Mouse (Mus musculus): ENCODE measurements around the gene Wipf2. TPM values are rescaled to one million over a fixed set of nuclear protein-coding genes. Genes with fewer than 3 reads are reported as not detected.
"Not testable (repeated sequence)": the region's sequence is repeated elsewhere in the genome, so short reads cannot be mapped to it uniquely, and the experiment has no call there.

Gene Wipf2
- total and polyA plus RNA-seq, 3 experiments, result 4.0 to 9.6 (median 9.1) TPM

- WGBS, result 33% methylated on average over 15 of the region's 15 CpGs
- H3K4me1 ChIP-seq (ENCODE audit: control insufficient read depth, insufficient read depth, low read length), result peaks cover 24% of the 10 kb centered on the region
- H3K27me3 ChIP-seq (ENCODE audit: control insufficient read depth, insufficient read depth, low read length); H3K4me3 ChIP-seq; H3K27ac ChIP-seq; H3K79me2 ChIP-seq (replicated peaks; ENCODE audit: control insufficient read depth, insufficient read depth, low read length); H3K9ac ChIP-seq (ENCODE audit: low read depth, low read length); H3K36me3 ChIP-seq (ENCODE audit: control insufficient read depth, insufficient read depth, low read length): not testable (repeated sequence)
- TF ChIP-seq CTCF (IDR thresholded peaks at IDR 0.05) (peak; percentile 41; the same call in 1 of the 2 replicates), EP300 (IDR thresholded peaks at IDR 0.05; ENCODE audit: insufficient read depth, low read depth, low read length) (0 out of 2 replicates have a peak, but pooled peaks have one; percentile 19)
- intact Hi-C loops (cut with DNase I), result loop anchor here (1.0 to 5.0 kb wide), 3 partner anchors 50 to 200 kb away; partner anchors contain the start of gene Igfbp4
- DNase-seq, result peak; percentile 49 to 56
Observed at GRCm38 (mm10) chr11:98921813-98922212, 58.4 kb downstream of the Wipf2 start.

- H3K27me3 ChIP-seq (ENCODE audit: control insufficient read depth, insufficient read depth, low read length); H3K4me3 ChIP-seq; H3K36me3 ChIP-seq (ENCODE audit: control insufficient read depth, insufficient read depth, low read length); H3K27ac ChIP-seq; H3K79me2 ChIP-seq (replicated peaks; ENCODE audit: control insufficient read depth, insufficient read depth, low read length); H3K9ac ChIP-seq (ENCODE audit: low read depth, low read length): not testable (repeated sequence)
- peaks cover 23% of the 10 kb centered on the region for H3K4me1 ChIP-seq (ENCODE audit: control insufficient read depth, insufficient read depth, low read length)
- peak; percentile 73 for TF ChIP-seq EP300 (IDR thresholded peaks at IDR 0.05; ENCODE audit: insufficient read depth, low read depth, low read length)
- peak; percentile 73 for TF ChIP-seq CTCF (IDR thresholded peaks at IDR 0.05)
- 34% methylated on average over 10 of the region's 10 CpGs for WGBS
- intact Hi-C loops (cut with DNase I), result loop anchor here (1.0 to 5.0 kb wide), 3 partner anchors 50 to 200 kb away; partner anchors contain the start of gene Igfbp4
- DNase-seq, result peak; percentile 63 to 80
Observed at GRCm38 (mm10) chr11:98922307-98922706, 58.9 kb downstream of the Wipf2 start.

GRCm38 (mm10) chr11:98922851-98923711, 59.6 kb downstream of the Wipf2 start:
- intact Hi-C loops (cut with DNase I), result loop anchor here (1.0 to 5.0 kb wide), 3 partner anchors 49 to 199 kb away; partner anchors contain the start of gene Igfbp4
- H3K4me3 ChIP-seq; H3K27me3 ChIP-seq (ENCODE audit: control insufficient read depth, insufficient read depth, low read length); H3K79me2 ChIP-seq (replicated peaks; ENCODE audit: control insufficient read depth, insufficient read depth, low read length); H3K9ac ChIP-seq (ENCODE audit: low read depth, low read length); H3K27ac ChIP-seq; H3K36me3 ChIP-seq (ENCODE audit: control insufficient read depth, insufficient read depth, low read length): not testable (repeated sequence)
- 45% methylated on average over 16 of the region's 16 CpGs for WGBS
- DNase-seq, result peak in 1 of 2 experiments; percentile 49
- peaks cover 19% of the 10 kb centered on the region for H3K4me1 ChIP-seq (ENCODE audit: control insufficient read depth, insufficient read depth, low read length)

- whole genome bisulfite sequencing, result 75% methylated on average over 5 of the region's 5 CpGs
- no peaks in the 10 kb centered on the region for H3K36me3 ChIP-seq (ENCODE audit: control insufficient read depth, insufficient read depth, low read length)
- no peaks in the 10 kb centered on the region for H3K79me2 ChIP-seq (replicated peaks; ENCODE audit: control insufficient read depth, insufficient read depth, low read length)
- no peak overlapping the region for H3K27ac ChIP-seq
- no peaks in the 10 kb centered on the region for H3K27me3 ChIP-seq (ENCODE audit: control insufficient read depth, insufficient read depth, low read length)
- no peak overlapping the region for H3K4me3 ChIP-seq
- peaks cover 20% of the 10 kb centered on the region for H3K4me1 ChIP-seq (ENCODE audit: control insufficient read depth, insufficient read depth, low read length)
- intact Hi-C loops (cut with DNase I), result loop anchor here (5.0 kb wide), 3 partner anchors 118 to 223 kb away; partner anchors contain the start of gene Igfbp4
- DNase-seq, result no peak
- TF ChIP-seq EP300 (IDR thresholded peaks at IDR 0.05; ENCODE audit: insufficient read depth, low read depth, low read length), result no peak
- no peak for TF ChIP-seq CTCF (IDR thresholded peaks at IDR 0.05)
- TF ChIP-seq POLR2A (IDR thresholded peaks at IDR 0.05; ENCODE audit: insufficient read depth, low read depth, low read length), result no peak
- no peak overlapping the region for H3K9ac ChIP-seq (ENCODE audit: low read depth, low read length)
Observed at GRCm38 (mm10) chr11:98924633-98925175, 61.3 kb downstream of the Wipf2 start.

- intact Hi-C loops (cut with DNase I), result loop anchor here (5.0 kb wide), 1 partner anchor 222 kb away; no protein-coding TSS in a partner anchor
- no peaks in the 10 kb centered on the region for H3K36me3 ChIP-seq (ENCODE audit: control insufficient read depth, insufficient read depth, low read length)
- no peak overlapping the region for H3K9ac ChIP-seq (ENCODE audit: low read depth, low read length)
- H3K27ac ChIP-seq, result no peak overlapping the region
- 37% methylated on average over 10 of the region's 10 CpGs for WGBS
- no peaks in the 10 kb centered on the region for H3K27me3 ChIP-seq (ENCODE audit: control insufficient read depth, insufficient read depth, low read length)
- TF ChIP-seq POLR2A (IDR thresholded peaks at IDR 0.05; ENCODE audit: insufficient read depth, low read depth, low read length) (no peak), EP300 (IDR thresholded peaks at IDR 0.05; ENCODE audit: insufficient read depth, low read depth, low read length) (no peak), CTCF (IDR thresholded peaks at IDR 0.05) (no peak)
- peak in 1 of 2 experiments; percentile 28 for DNase-seq
- no peaks in the 10 kb centered on the region for H3K79me2 ChIP-seq (replicated peaks; ENCODE audit: control insufficient read depth, insufficient read depth, low read length)
- H3K4me1 ChIP-seq (ENCODE audit: control insufficient read depth, insufficient read depth, low read length), result peaks cover 24% of the 10 kb centered on the region
- no peak overlapping the region for H3K4me3 ChIP-seq
Observed at GRCm38 (mm10) chr11:98925265-98925721, 61.9 kb downstream of the Wipf2 start.

- intact Hi-C loops (cut with DNase I), result loop anchor here (5.0 kb wide), 1 partner anchor 221 kb away; no protein-coding TSS in a partner anchor
- Histone ChIP-seq H3K4me1 (ENCODE audit: control insufficient read depth, insufficient read depth, low read length) (peaks cover 30% of the 10 kb centered on the region), H3K9ac (ENCODE audit: low read depth, low read length) (no peak overlapping the region), H3K79me2 (replicated peaks; ENCODE audit: control insufficient read depth, insufficient read depth, low read length) (no peaks in the 10 kb centered on the region), H3K36me3 (ENCODE audit: control insufficient read depth, insufficient read depth, low read length) (no peaks in the 10 kb centered on the region), H3K27ac (no peak overlapping the region; the same call in 1 of the 2 replicates), H3K4me3 (no peak overlapping the region), H3K27me3 (ENCODE audit: control insufficient read depth, insufficient read depth, low read length) (no peaks in the 10 kb centered on the region)
- DNase-seq, result peak; percentile 21 to 36
- WGBS, result 26% methylated on average over 12 of the region's 12 CpGs
- TF ChIP-seq CTCF (IDR thresholded peaks at IDR 0.05) (no peak), POLR2A (IDR thresholded peaks at IDR 0.05; ENCODE audit: insufficient read depth, low read depth, low read length) (no peak), EP300 (IDR thresholded peaks at IDR 0.05; ENCODE audit: insufficient read depth, low read depth, low read length) (no peak)
Observed at GRCm38 (mm10) chr11:98925868-98926311, 62.5 kb downstream of the Wipf2 start.

Measured in heart, adult 2 months (tissue).